Mouse (Mus musculus): ENCODE results near the gene Cdkn1b. TPM values are rescaled to one million over a fixed set of nuclear protein-coding genes. Genes with fewer than 3 reads are reported as not detected.

Gene Cdkn1b
- polyA plus RNA-seq, 1 experiment from 2014 or later = 18.9 TPM

GRCm38 (mm10) chr6:134932486-134933206 is 12.4 kb downstream of the Cdkn1b start:
- ATAC-seq (ENCODE audit: insufficient number of reproducible peaks, insufficient read depth, low FRiP score, low TSS enrichment, low read depth) = no peak
- H3K9me3 ChIP-seq = no peaks in the 10 kb centered on the region
- H3K9ac ChIP-seq = no peak overlapping the region; the same call in 1 of the 2 replicates
- H3K36me3 ChIP-seq = no peaks in the 10 kb centered on the region
- H3K4me3 ChIP-seq = peak overlapping the region; percentile 3; the same call in 1 of the 2 replicates
- no peaks in the 10 kb centered on the region for H3K27me3 ChIP-seq
- H3K4me2 ChIP-seq = peak overlapping the region; percentile 14
- H3K4me1 ChIP-seq = peaks cover 31% of the 10 kb centered on the region
- H3K27ac ChIP-seq = no peak overlapping the region
- WGBS = 55% methylated on average over 12 of the region's 12 CpGs

DNA sequence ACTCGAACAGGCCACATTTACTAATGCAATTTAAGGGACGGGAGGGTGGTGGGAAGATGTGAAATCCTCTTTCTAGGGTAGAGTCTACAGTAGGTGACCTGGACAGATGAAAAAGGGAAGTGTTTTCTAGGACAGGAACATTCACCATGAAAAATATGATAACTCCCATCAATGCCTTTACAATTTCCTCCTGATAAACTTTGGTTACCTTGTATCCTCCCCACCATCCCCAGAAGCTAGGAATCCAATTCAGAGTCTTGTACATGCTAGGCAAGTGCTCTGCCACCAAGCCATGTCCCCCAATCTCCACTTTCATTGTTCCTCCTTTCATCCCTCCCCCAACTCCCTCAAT is 13.0 kb downstream of the Cdkn1b start:
- Histone ChIP-seq H3K4me1 (peaks cover 29% of the 10 kb centered on the region), H3K36me3 (no peaks in the 10 kb centered on the region), H3K27ac (no peak overlapping the region), H3K4me3 (no peak overlapping the region), H3K27me3 (no peaks in the 10 kb centered on the region), H3K4me2 (peak overlapping the region; percentile 14; the same call in 1 of the 2 replicates), H3K9ac (no peak overlapping the region; the same call in 1 of the 2 replicates), H3K9me3 (no peaks in the 10 kb centered on the region)
- no peak for ATAC-seq (ENCODE audit: insufficient number of reproducible peaks, insufficient read depth, low FRiP score, low TSS enrichment, low read depth)
- 65% methylated on average over 2 of the region's 2 CpGs for WGBS

DNA sequence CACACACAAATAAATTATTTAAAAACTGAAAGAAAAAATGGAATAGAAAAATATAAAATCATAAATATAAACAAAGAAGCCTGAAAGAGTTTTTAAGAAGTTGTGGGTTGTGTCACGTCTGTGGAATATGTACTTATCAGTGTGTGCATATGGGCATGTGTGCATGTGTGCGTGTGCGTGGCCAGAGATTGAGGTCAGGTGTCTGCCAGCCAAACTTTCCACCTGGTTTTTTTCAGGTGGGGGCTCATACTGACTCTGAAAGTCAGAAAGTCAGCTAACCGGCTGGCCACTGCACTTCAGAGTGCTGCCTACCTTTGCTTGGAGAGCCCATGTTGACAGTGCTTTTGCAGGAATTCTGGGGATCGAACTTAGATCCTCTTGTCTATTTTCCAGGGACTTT is 14.1 kb downstream of the Cdkn1b start:
- no peak overlapping the region for H3K4me3 ChIP-seq
- no peak overlapping the region for H3K27ac ChIP-seq
- no peak overlapping the region for H3K4me2 ChIP-seq
- no peak for ATAC-seq (ENCODE audit: insufficient number of reproducible peaks, insufficient read depth, low FRiP score, low TSS enrichment, low read depth)
- no peaks in the 10 kb centered on the region for H3K36me3 ChIP-seq
- peaks cover 26% of the 10 kb centered on the region for H3K4me1 ChIP-seq
- H3K9me3 ChIP-seq = no peaks in the 10 kb centered on the region
- no peaks in the 10 kb centered on the region for H3K27me3 ChIP-seq
- WGBS = 91% methylated on average over 5 of the region's 5 CpGs
- no peak overlapping the region for H3K9ac ChIP-seq

- no peak for ATAC-seq (ENCODE audit: insufficient number of reproducible peaks, insufficient read depth, low FRiP score, low TSS enrichment, low read depth)
- Histone ChIP-seq H3K36me3 (peaks cover 11% of the 10 kb centered on the region; the same call in 1 of the 2 replicates), H3K9ac (no peak overlapping the region), H3K4me3 (no peak overlapping the region), H3K4me2 (no peak overlapping the region), H3K9me3 (no peaks in the 10 kb centered on the region), H3K4me1 (peaks cover 10% of the 10 kb centered on the region), H3K27me3 (no peaks in the 10 kb centered on the region), H3K27ac (no peak overlapping the region)
- WGBS = 84% methylated on average over 4 of the region's 4 CpGs
Measured at GRCm38 (mm10) chr6:134939781-134940180, 19.6 kb downstream of the Cdkn1b start.

- Histone ChIP-seq H3K4me2 (no peak overlapping the region), H3K36me3 (peaks cover 11% of the 10 kb centered on the region; the same call in 1 of the 2 replicates), H3K4me1 (peaks cover 10% of the 10 kb centered on the region), H3K27me3 (no peaks in the 10 kb centered on the region), H3K9ac (no peak overlapping the region), H3K4me3 (no peak overlapping the region), H3K27ac (no peak overlapping the region), H3K9me3 (no peaks in the 10 kb centered on the region)
- no peak for ATAC-seq (ENCODE audit: insufficient number of reproducible peaks, insufficient read depth, low FRiP score, low TSS enrichment, low read depth)
- WGBS = 45% methylated on average over 13 of the region's 13 CpGs
Measured at GRCm38 (mm10) chr6:134943759-134944407, 23.7 kb downstream of the Cdkn1b start.

DNA sequence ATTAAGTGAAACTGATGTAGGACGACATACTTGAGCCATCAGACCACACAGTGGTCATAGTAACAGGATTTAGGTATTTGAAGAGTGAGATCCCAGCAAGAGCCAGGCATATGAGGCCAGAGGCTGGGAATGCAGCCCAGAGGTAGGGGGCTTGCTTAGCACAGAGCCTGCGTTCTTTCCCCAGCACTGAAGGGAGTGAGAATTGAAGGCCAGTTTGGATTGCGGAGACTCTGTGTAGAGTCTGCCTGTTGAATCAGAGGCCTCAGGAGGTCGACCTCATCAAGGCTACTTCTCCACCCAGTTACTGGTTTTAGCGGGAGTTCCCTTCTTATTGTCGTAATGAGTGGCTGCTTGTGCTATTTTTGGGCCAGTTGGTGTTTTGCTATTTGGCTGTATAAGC is 25.9 kb downstream of the Cdkn1b start:
- Histone ChIP-seq H3K4me2 (no peak overlapping the region), H3K27ac (peak overlapping the region; percentile 3; the same call in 1 of the 2 replicates), H3K9me3 (no peaks in the 10 kb centered on the region), H3K4me1 (peaks cover 10% of the 10 kb centered on the region), H3K9ac (no peak overlapping the region), H3K4me3 (no peak overlapping the region), H3K36me3 (peaks cover 13% of the 10 kb centered on the region; the same call in 1 of the 2 replicates), H3K27me3 (no peaks in the 10 kb centered on the region)
- 74% methylated on average over 6 of the region's 6 CpGs for WGBS
- no peak for ATAC-seq (ENCODE audit: insufficient number of reproducible peaks, insufficient read depth, low FRiP score, low TSS enrichment, low read depth)

- no peak overlapping the region for H3K27ac ChIP-seq
- H3K27me3 ChIP-seq = no peaks in the 10 kb centered on the region
- 79% methylated on average over 9 of the region's 9 CpGs for WGBS
- no peak for ATAC-seq (ENCODE audit: insufficient number of reproducible peaks, insufficient read depth, low FRiP score, low TSS enrichment, low read depth)
- peaks cover 10% of the 10 kb centered on the region; the same call in 1 of the 2 replicates for H3K36me3 ChIP-seq
- H3K4me1 ChIP-seq = peaks cover 10% of the 10 kb centered on the region
- H3K4me3 ChIP-seq = no peak overlapping the region
- no peak overlapping the region for H3K4me2 ChIP-seq
- H3K9me3 ChIP-seq = no peaks in the 10 kb centered on the region
- H3K9ac ChIP-seq = no peak overlapping the region
Measured at GRCm38 (mm10) chr6:134946858-134947257, 26.7 kb downstream of the Cdkn1b start.

DNA sequence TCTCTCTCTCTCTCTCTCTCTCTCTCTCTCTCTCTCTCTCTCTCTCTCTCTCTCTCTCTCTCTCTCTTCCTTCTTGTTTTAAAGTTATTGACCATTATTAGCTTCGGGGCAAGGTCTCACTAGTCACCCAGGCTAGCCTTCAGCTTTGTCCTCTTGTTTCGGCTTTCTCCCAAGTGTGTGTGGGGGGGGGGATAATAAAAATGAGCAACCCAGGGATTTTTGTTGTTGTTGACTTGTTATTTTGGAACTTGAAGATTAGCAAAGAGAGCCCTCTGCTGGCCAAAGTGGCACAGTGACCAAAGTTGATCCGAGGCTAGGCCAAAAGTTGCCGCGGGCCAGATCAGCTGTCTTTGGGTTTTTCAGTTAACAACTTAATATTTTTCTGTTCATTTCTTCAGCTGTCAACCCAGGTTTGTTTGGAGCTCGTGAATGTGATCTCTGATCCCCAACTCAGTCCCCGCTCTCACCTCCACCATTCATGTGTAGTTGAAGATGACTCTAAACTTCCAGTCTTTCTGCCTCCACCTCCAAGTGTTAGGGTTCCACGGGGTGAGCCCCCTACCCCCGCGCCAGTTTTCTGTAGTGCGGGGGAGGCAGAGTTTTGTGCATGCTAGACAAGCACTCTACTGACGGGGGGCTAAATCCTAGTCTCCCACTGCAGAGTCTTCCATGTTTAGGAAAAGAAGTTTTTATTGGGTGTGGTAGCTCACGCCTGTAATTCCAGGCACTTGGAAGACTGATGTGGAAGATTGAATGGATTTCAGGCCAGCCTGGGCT is 27.3 kb downstream of the Cdkn1b start:
- Histone ChIP-seq H3K4me1 (peaks cover 10% of the 10 kb centered on the region), H3K36me3 (peaks cover 12% of the 10 kb centered on the region; the same call in 1 of the 2 replicates), H3K4me3 (no peak overlapping the region), H3K27me3 (no peaks in the 10 kb centered on the region), H3K4me2 (no peak overlapping the region), H3K9me3 (no peaks in the 10 kb centered on the region), H3K9ac (no peak overlapping the region), H3K27ac (no peak overlapping the region)
- WGBS = 45% methylated on average over 13 of the region's 13 CpGs
- ATAC-seq (ENCODE audit: insufficient number of reproducible peaks, insufficient read depth, low FRiP score, low TSS enrichment, low read depth) = 0 out of 2 replicates have a peak, but pooled peaks have one; percentile 56

- Histone ChIP-seq H3K27ac (no peak overlapping the region), H3K4me2 (no peak overlapping the region), H3K9me3 (no peaks in the 10 kb centered on the region), H3K36me3 (peaks cover 12% of the 10 kb centered on the region; the same call in 1 of the 2 replicates), H3K9ac (no peak overlapping the region), H3K4me3 (no peak overlapping the region), H3K4me1 (peaks cover 9% of the 10 kb centered on the region), H3K27me3 (no peaks in the 10 kb centered on the region)
- no peak for ATAC-seq (ENCODE audit: insufficient number of reproducible peaks, insufficient read depth, low FRiP score, low TSS enrichment, low read depth)
- WGBS = 72% methylated on average over 11 of the region's 11 CpGs
Measured at GRCm38 (mm10) chr6:134948522-134949061, 28.4 kb downstream of the Cdkn1b start.

- Histone ChIP-seq H3K27ac (no peak overlapping the region), H3K4me3 (no peak overlapping the region), H3K4me1 (peaks cover 2% of the 10 kb centered on the region; the same call in 1 of the 2 replicates), H3K27me3 (no peaks in the 10 kb centered on the region), H3K9ac (no peak overlapping the region), H3K4me2 (no peak overlapping the region), H3K9me3 (no peaks in the 10 kb centered on the region), H3K36me3 (peaks cover 12% of the 10 kb centered on the region; the same call in 1 of the 2 replicates)
- no peak for ATAC-seq (ENCODE audit: insufficient number of reproducible peaks, insufficient read depth, low FRiP score, low TSS enrichment, low read depth)
- WGBS = 93% methylated on average over 3 of the region's 3 CpGs
Measured at GRCm38 (mm10) chr6:134949241-134949640, 29.0 kb downstream of the Cdkn1b start.

DNA sequence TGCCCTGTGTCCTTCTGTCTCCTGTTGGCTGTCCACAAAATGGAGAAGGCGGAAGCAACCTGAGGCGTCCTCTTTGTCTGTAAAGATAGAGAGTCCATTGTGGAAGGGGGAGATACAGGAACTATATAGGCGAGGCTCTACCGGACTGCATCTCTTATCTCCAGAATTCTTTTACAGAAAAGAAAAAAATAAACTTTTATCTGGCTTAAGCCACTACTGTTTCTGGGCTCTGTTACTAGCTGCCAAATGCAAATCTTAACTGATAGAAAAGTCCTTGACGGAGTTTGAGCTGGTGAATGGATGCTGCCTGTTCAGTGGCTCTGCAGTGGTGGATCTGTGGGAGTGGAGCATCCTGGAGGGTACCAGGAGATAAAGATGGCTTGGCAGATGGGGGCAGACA is 31.2 kb downstream of the Cdkn1b start:
- Histone ChIP-seq H3K4me3 (no peak overlapping the region), H3K4me1 (no peaks in the 10 kb centered on the region), H3K4me2 (no peak overlapping the region), H3K27me3 (no peaks in the 10 kb centered on the region), H3K9me3 (no peaks in the 10 kb centered on the region), H3K36me3 (peaks cover 15% of the 10 kb centered on the region; the same call in 1 of the 2 replicates), H3K9ac (no peak overlapping the region), H3K27ac (no peak overlapping the region)
- 72% methylated on average over 5 of the region's 5 CpGs for WGBS
- ATAC-seq (ENCODE audit: insufficient number of reproducible peaks, insufficient read depth, low FRiP score, low TSS enrichment, low read depth) = no peak

Data from embryonic facial prominence, embryonic 13.5 days (tissue).